In genomic region chr6:89456409-89456961, GRCm38 (mm10) we compare ENCODE assay signal across 19 mouse cellular contexts.
DNase-seq lines count a peak whose midpoint lies in the region; ATAC-seq lines count a peak whose summit lies in the region.
"Had no signal": no experiment of that assay in that cellular context is flagged by ENCODE, and none has a peak within 500 bp of the region (broad histone marks: within the 10 kb centered on the region; RNA-seq: fewer than 3 reads in every experiment).

No protein-coding gene starts in this region.

- H3K36me3 ChIP-seq in heart, embryonic 15.5 days = no peaks in the 10 kb centered on the region
- H3K36me3 ChIP-seq in limb, embryonic 10.5 days = no peaks in the 10 kb centered on the region
- H3K36me3 ChIP-seq: embryonic facial prominence, embryonic 12.5 days; hindbrain, embryonic 13.5 days; limb, embryonic 12.5 days had no signal

- WGBS in heart, embryonic 15.5 days = 39% methylated on average over 1 of the region's 1 CpGs
- WGBS in limb, embryonic 10.5 days = 18% methylated on average over 1 of the region's 1 CpGs

- no peak overlapping the region for H3K4me2 ChIP-seq in heart, embryonic 15.5 days
- H3K4me2 ChIP-seq: embryonic facial prominence, embryonic 12.5 days; hindbrain, embryonic 13.5 days; limb, embryonic 12.5 days had no signal

- no peak overlapping the region for H3K9ac ChIP-seq in heart, embryonic 15.5 days
- H3K9ac ChIP-seq: embryonic facial prominence, embryonic 12.5 days; forebrain, postnatal 0 days; hindbrain, embryonic 13.5 days; limb, embryonic 12.5 days had no signal

- no peak overlapping the region for H3K4me3 ChIP-seq in heart, embryonic 15.5 days
- H3K4me3 ChIP-seq in limb, embryonic 10.5 days = no peak overlapping the region
- H3K4me3 ChIP-seq: embryonic facial prominence, embryonic 12.5 days; hindbrain, embryonic 13.5 days; limb, embryonic 12.5 days had no signal

- no peaks in the 10 kb centered on the region for H3K9me3 ChIP-seq in heart, embryonic 15.5 days (replicated peaks)
- no peaks in the 10 kb centered on the region for H3K9me3 ChIP-seq in limb, embryonic 10.5 days (replicated peaks)
- H3K9me3 ChIP-seq: embryonic facial prominence, embryonic 12.5 days; hindbrain, embryonic 13.5 days; limb, embryonic 12.5 days had no signal

- no peak for ATAC-seq in heart, embryonic 15.5 days (replicated peaks; ENCODE audit: insufficient number of reproducible peaks, insufficient read depth, low FRiP score, low read depth)
- ATAC-seq in erythroblast, adult 5-6 weeks (replicated peaks; ENCODE audit: low FRiP score, poor library complexity, severe bottlenecking) = no peak
- ATAC-seq: activated CD4-positive, CD25-positive, alpha-beta regulatory T cell, adult 4 months; forebrain, postnatal 0 days; Patski had no signal

- H3K27ac ChIP-seq in heart, embryonic 15.5 days = peak overlapping the region; percentile 74
- no peak overlapping the region for H3K27ac ChIP-seq in limb, embryonic 10.5 days
- H3K27ac ChIP-seq: embryonic facial prominence, embryonic 12.5 days; hindbrain, embryonic 13.5 days; kidney, postnatal 0 days; limb, embryonic 12.5 days had no signal

- no peaks in the 10 kb centered on the region for H3K27me3 ChIP-seq in heart, embryonic 15.5 days
- no peaks in the 10 kb centered on the region for H3K27me3 ChIP-seq in limb, embryonic 10.5 days (ENCODE audit: low read depth, poor library complexity, severe bottlenecking)
- H3K27me3 ChIP-seq: embryonic facial prominence, embryonic 12.5 days; hindbrain, embryonic 13.5 days; limb, embryonic 12.5 days; Patski had no signal

- H3K4me1 ChIP-seq in heart, embryonic 15.5 days (replicated peaks) = peaks cover 46% of the 10 kb centered on the region
- H3K4me1 ChIP-seq in limb, embryonic 10.5 days = peaks cover 30% of the 10 kb centered on the region

- peak; percentile 21 for DNase-seq in embryo, embryonic 10.5 days (ENCODE audit: low spot score)
- no peak for DNase-seq in embryo, embryonic 9.5 days (ENCODE audit: extremely low spot score)
- no peak for DNase-seq in heart, adult 9 months (ENCODE audit: low spot score in 2 of 2)
- peak; percentile 10 for DNase-seq in urinary bladder, adult 2 months (ENCODE audit: low spot score)
- DNase-seq in urinary bladder, postnatal 36 days (ENCODE audit: low spot score in 2 of 2) = no peak
- no peak for DNase-seq in limb, embryonic 10.5 days (ENCODE audit: low spot score)
- DNase-seq: cerebellum, postnatal 10 days; forebrain, postnatal 0 days; kidney, adult 11 months; lung, postnatal 10 days; thymus, postnatal 36 days had no signal

Comparison
In these comparisons a context has a peak if more than half of its experiments do, and no peak if none do; other contexts are left out.
1. DNase-seq: peak in embryo, embryonic 10.5 days (single experiment) and urinary bladder, adult 2 months (single experiment); none in embryo, embryonic 9.5 days (single experiment), heart, adult 9 months (0 of 2), urinary bladder, postnatal 36 days (0 of 2) and limb, embryonic 10.5 days (single experiment).